Mouse (Mus musculus): ENCODE data around the gene Apbb1.

The Apbb1 gene

DNA sequence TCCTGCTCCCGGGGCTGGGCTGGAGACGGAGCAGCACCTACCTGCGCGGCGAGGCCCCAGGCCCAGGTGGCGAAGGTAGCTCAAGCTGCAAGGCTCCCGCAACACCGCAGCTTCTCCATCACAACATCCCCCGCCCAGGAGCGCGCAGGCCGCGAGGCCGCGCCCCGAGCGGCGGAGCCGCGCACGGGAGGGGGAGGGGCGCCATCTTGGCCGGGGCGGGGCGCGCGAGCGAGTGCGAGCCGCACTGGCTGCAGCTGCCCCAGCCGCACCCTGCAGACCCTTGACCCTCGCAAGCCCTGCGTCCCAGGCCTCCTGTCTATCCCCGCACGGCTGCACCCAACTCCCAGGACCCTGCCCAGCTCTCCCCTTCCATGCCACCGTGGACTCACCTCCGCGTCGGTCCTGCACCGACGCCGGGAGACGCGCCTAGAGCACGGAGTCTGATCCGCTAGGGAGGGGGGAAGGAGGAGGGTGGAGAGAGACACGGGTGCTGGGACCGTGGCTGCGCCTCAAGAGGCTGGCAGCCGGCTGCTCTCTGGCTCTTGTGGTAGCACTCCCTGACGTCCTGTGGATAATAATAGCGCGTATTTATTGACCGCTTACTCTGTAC lies at the start of gene Apbb1:
TSS of gene Apbb1 (minus strand) at position 560 of the 610 bp plus-strand sequence.
- peak; percentile 96 to 97 for DNase-seq

DNA sequence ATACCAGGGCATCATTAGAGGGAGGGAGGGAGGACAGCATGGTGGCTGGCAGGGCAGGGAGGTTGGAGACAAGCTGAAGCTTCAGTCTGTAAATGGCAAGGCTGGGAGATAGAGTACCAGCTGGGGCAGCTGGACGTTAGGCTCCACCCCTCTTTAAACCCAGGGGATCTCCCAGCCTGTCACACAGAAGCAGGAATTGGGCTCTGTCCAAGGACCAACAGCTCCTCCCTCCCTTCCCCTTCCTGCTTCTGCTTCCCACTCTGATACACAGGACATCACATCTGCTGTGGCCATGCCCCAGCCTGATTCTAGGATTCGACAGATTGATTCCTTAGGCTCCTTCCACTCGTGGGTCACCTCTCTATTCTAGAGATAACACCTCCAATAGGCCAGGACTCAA lies 47.2 kb upstream of the Apbb1 start:
- DNase-seq = peak; percentile 85 to 86

DNA sequence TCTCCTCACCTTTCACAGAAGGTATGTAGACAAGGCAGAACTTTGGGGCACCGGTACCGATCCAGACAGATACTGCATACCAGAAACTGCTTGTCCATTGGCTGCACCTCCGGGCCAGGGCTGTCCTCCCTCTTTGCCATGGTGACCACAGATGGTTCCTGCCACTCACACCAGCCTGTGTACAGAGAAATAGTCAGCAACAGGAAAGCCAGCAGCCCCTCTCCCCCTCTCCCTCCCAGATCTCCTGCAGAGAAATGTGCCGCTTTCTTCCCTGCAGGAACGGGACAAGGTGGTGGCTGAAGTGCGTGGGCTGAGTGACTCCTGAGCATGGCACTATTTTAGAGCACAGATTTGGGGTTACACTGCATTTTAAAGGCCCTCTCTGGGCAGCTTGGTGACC lies 43.9 kb upstream of the Apbb1 start:
- peak; percentile 53 to 55 for DNase-seq

DNA sequence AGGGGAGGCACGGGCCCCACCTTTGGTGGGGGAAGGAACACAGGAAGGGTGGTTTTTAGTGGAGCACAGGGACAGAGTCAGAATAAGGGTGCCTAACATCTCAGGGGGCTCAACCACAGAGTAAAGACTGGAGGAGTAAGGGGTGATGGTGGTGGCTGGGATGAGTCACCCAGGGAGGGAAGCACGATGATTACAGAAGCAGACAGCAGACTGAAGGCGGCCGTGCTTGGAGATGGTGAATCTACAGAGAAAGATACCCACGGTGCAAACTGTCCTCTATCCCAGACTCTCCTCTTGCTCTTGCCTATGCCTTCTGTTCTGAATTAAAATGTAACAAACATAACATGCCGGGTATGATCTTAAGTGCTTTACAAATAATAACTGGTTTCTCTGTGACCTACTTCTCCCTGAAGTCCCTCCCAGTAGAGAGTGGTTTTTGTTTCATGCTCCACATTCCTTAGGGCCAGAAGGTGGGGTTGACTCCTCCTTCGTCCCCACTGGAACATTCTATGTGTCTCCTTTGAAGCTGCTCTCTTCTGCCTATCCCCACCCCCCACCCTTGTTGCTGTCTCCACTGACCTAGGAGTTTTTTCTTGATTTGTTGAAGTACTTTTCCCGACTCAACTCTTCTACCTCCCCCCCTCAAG lies 40.3 kb upstream of the Apbb1 start:
- no peak for DNase-seq

DNA sequence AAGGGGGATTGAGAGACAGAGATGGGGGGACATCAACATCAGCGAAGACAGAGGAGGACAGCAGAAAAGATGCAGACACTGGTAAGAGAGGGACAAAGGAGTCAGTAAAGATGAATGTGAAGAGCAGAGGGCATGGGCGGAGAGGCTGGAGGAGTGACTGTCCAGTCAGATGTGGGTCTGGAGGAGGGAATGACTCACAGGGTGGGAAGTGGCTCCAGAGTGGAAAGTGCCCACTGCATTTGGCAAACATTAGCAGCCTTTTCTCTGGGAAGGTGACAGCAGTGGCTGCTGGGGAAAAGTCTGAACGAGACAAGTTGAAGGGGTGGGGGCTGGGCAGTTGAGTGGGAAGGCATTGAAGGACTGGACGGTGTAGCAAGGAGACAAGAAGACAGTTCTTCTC lies 39.6 kb upstream of the Apbb1 start:
- no peak for DNase-seq

DNA sequence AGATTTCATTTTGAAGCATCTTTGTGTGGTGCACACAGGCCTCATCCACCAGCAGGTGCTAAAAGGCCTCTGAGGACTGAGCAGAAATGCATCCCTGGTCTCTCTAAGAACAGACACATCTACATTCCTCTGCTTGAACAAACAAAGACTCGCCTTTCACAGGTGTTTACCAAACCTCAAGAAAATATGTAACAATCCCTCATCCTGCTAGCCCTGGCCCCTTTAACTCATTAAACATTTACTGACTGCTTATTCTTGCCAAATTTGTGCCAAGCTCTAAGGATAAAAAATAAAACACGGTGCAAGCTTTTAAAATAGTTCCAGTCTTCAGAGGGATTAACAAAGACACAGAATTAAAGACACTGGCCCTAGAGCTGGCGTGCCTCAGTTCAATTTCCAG lies 38.2 kb upstream of the Apbb1 start:
- DNase-seq = no peak

DNA sequence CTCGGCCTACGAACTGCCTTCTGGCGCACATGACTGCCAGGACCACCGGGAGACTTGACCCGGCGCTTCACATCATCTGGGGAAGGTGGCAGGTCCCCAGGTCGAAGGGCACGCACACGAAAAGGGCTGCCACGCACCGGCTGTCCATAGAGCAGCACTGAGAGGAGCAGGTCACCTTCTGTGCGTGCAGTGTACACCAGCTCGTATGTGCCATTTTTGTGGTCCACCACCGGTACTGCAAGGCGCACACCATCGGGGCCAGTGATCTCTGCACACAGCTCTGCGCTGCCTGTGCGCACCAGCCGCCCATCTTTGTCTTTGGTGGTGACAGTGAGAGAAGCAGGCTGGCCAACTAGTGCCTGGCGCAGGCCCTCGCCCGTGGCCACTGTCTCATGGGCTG lies 36.4 kb upstream of the Apbb1 start:
- DNase-seq = no peak

DNA sequence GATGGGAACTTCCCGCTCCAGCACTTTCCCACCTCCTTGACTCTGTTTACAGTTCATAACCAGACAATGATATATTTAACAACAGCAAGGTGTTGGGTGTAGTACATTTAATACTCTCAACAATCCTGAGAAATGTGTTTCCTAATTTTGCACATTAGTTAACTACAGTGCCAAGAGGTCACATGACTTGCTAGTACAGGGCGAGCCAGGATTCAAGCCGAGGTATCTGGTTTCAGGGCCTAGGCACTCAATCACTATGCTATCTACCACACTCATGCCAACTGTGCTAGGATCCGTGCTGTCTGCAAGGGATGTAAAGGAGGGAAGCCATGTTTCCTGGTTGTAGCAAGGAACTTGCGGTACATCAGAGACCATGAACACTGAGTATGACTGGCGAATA lies 35.1 kb upstream of the Apbb1 start:
- DNase-seq = no peak

DNA sequence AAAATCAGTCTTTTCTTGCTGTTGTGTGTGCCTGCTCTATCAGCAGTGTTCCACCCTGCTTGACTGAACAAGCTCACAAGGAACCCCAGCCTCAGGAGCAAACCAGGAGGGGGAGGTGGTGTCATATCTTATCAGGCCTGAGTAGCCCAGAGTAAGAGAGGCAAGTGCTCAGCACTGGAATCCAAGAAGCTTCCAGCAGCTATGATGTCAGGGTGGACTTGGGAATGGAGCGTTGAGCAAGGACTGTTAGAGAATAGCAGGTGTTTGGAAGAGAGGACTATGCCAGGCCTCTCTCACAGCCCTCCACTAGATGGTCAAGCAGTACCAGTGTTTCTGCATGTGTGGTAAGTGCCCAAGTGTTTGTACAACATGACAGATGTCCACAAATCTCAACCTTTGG lies 34.3 kb upstream of the Apbb1 start:
- no peak for DNase-seq

DNA sequence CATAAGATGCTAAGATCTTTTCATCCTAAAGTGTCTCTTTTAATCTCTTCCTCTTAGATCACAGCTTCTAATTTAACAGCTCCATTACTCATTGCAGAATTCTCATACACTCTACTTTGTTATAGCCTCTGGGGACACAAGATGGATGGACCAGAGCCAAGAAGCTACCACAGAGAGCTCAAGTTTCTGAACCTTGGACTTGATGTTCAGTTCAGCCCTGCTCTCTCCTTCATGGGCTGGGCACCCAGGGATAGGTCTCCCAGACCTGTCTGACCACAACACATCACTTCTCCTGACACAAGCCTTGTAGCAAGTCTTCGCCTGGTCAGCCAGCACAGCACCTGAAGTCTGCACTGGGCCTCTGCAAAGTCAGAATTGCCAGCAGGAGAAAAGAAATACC lies 32.9 kb upstream of the Apbb1 start:
- no peak for DNase-seq

DNA sequence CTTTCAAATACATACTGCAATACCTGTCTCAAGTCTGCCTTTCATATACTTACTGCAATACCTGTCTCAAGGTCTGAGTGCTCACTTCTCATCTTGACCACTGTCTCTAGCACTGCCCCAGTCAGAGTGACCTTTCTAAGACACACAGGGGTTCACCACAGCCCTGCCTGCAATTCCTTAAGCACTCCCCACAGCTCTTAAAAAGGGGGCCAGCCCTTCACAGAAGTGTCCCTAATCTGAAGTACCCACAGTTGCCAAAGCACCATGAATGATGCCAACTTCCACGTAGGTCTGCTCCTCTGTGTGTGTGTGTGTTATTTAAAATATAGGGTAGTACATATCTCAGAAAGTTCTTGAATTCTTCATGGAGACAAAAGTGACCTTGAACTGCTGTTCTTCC lies 30.3 kb upstream of the Apbb1 start:
- no peak for DNase-seq

DNA sequence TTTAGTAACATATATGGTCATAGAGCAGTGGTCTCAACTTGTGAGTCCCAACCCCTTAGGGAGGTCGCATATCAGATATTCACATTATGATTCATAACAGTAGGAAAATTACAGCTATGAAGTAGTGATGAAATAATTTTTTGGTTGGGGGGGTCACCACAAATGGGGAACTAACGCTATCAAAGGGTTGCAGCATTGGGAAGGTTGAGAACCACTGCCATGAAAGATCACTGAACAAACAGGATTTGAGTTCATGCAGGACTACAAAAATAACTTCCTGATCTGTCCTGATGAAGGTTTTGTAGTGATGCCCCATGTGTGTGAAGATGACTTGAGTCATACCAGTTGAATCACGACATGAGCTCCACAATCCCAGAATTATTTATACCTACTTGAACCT lies 27.0 kb upstream of the Apbb1 start:
- DNase-seq = no peak

DNA sequence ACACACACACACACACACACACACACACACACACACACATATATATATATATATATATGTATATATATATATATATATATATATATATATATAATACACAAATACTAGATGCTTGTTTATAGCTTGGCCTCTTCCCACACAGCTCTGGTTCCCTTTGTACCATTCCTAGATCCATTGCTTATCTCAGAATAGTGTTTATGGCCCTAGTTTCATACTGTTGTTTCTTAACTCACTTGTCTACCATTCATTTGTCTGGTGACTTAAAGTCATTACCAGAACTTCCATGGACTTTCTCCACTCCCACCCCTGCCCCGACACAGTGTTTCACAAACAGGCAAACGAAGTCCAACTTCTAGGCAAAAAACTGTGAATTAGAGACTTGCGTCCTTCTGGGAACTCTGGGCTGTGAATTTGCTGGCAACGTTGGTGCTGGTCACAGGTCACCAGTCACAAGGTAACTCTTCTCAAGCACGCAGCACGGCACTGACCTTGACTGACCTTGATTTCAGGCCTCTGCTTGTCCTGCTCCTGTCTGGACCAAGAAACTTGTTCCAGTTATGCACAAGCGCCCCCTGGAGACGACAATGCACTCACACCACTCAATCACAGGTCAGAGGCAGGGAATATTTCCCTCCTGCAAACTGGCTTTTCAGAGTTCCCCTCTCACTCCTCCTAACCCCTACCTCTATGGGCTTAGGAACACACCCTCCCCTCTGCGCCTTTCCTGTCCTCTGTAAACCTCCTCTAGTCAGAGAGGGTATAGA lies 21.6 kb upstream of the Apbb1 start:
- peak; percentile 89 to 91 for DNase-seq

DNA sequence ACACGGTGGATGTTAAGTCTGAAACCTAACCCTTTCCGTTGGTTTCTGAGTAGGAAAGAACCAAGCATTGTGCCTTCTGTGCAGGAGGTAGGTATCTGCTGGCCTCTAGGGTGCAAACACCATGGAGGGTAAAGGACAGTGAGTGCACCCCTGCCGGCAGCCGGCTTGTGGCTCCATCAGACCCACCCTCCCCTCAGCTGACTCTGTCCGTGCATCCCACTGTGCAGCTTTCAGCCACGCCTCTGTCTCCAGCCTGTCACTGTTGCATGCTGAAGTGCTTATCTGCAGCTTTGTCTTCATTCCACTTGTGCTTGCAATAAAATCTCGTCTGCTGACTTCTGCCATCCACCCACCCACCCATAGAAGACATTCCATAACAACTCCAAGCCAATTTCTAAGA lies 8.6 kb upstream of the Apbb1 start:
- no peak for DNase-seq

DNA sequence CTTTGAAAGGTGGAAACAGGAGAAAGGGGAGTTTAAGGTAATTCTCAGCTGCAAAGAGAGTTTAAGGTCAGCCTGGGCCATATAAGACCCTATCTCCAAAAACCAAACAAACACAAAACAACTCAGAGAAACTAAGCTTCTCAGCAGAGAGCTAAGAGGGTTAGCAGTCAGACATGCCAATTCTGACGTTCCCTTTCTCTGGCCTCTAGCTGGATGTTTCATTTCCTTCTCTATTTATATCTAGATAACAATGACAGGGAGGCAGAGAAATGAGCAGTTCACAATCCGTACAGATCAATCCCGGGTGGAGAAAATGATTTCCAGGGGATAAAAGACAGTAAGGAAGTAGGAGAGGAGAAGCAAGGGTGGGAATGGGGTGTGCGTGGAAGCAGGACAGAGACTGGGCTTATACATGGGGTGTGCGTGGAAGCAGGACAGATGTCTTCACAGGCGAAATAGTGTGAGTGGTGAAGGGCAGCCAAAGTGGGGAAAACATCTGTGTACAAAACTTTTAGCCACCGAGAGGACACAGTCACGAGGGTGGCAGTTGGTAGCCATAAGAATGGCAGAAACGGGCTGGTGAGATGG lies 7.0 kb upstream of the Apbb1 start:
- DNase-seq = no peak

DNA sequence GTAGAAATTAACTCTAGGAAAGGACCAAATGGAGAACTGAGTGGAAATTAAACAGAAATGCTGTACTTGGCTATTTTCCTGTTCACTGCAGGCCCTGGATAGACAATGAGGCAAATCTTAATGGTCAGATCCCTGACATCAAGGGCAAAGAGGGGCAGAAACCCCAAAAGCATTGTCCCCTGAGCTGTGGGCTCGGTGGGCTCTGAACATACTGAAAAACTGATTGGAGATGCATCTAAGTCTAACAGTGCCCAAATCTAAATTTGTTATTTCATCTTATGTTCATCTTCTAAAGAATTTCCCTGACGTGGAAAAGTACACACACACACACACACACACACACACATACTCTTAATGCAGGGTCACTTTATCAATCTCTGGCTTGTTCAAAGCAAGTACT lies 506 bp upstream of the Apbb1 start:
- no peak for DNase-seq

DNA sequence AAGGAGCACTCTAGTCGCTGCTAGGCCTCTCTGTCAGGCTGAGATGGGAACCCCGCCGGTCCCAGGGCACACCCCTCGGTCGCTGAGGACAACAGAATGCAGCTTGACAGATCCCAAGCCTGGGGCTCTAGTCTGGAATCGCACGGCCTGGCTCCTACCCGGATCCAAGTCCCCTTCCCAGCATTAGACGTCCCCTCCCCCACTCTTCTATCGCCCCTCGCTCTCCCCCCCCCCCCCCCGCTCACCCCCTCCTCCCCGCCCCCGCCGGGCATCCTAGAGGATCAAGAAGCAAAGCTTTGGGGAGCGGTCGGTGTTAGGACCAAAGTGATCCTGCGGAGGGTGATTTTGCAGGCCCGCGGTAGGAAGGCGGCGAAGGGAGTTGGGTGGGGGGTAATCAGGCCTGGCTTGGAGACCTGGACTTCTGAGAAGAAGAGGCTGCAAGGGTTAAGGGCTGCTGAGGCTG lies 795 bp downstream of the Apbb1 start:
- DNase-seq = peak; percentile 77 to 79

DNA sequence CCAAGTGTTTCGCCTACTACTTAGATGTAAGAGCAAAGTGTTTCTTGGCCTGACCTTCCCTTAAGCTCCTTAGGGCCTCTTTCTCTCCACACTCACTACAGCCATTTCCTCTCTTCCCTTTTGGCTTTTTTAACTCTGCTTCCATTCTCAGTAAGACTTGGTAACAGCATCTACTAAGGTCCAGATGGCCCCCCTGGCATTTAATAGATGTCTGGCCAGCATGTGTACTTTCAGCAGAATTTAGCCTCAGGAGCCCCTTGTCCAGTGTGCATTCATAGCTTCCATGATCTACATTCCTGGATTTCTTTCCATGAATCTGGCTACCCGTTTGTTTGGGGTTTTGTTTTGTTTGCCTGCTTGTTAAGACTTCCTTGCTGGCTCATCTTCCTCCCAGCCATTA lies 3.0 kb downstream of the Apbb1 start:
- peak; percentile 59 to 62 for DNase-seq

DNA sequence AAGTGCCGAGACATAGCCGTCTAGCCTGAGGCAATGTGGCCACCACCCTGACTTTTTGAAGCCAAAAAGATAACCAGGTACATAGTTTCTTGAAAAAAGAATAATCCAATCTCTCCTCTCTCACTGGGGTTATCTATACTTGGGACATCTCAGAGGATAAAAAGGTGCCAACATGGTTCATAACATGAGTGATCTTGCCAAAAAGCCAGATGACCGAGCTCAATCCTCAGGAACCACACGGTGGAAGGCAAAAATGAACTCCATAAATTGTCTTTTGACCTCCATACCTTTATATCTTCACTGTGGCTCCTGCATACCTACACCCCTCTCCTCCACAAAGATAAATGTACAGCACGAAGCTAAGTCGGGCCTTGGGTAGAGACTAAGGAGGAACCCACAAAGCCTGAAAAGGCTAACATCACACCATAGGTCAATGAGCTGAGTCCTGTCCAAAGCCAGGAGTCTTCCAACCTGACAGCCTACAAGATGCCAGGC lies 4.0 kb downstream of the Apbb1 start:
- DNase-seq = peak; percentile 17 to 22

DNA sequence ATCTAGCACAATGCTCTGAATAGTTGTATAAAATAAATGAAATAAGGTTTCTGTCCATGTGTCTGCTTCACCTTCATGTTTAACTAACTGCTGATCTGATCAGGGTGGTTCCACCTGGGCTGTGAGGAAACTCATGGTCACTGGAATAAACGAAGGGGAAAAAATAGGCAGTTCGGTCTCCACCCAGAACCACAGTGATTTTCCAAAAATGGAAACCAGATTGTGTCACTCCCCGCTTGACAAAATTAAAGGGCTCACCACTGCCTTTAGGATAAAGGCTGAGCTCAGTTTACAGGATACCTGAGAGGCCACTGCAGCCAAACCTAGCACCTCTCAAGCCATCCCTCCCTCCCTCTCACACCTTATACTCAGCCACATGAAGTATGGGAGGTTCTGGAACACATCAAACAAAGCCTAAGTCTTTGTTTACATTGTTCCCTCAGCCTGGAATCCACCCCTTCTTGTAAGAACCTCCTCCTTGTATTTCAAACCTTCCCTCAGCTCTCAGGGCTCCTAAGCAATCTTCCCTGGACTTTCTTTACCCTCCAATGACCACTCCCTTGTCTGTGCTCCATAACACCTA lies 5.2 kb downstream of the Apbb1 start:
- DNase-seq = no peak

DNA sequence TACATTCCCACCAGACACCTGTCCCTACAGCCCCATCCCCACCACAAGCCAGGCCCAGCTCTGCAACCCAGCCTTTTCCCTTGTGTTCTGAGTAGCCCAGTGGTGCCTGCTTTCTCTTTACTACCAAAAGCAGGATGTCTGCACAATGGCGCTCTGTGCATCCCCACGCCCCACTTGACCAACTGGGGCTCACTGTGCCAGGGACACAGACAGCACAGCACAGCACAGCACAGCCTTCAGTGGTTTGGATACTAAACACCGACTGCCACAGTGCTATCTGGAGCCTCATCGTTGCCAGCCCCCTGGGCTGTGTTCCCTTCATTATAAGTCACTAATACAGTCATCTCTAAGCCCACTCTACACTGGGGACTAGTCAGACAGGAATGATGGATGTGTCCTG lies 6.9 kb downstream of the Apbb1 start:
- DNase-seq = peak; percentile 17 to 26

DNA sequence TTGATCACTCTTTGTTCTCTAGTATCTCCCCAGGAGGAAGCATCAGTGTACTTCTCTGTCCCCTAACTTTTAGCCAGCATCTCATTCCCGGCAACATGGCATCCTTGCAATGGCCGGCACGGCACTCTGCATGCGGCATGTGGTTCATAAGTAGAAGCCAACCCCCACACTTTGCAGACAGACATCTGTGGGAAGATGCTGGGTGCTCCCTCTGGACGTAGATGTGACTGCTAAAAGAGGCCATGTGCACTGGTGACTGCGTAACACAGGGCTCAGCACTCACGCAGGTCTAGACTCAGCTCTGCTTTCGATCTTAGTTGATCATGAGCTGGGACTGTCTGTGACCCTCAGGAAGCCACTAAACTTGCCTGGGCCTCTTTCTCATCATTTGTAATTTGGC lies 8.5 kb downstream of the Apbb1 start:
- peak; percentile 14 to 19 for DNase-seq

DNA sequence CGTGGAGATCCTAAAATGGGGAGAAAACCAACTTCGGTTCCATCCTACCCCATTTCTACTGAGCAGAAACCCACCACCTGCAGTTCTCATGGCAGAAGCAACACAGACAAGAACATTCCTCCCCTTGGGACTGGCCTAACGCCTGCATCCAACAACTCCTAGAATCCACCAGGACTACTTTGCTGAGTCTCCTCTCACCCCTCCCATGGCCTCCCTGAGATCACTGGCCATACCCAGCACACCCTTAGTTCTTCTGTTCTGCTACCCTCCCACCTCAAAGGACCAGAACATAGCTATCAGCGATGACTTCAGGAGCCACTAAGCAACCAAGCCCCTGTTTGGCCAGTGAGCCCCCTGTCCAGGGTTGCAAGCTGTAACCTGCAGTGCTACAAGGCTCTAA lies 10.7 kb downstream of the Apbb1 start:
- DNase-seq = peak; percentile 48 to 53
